Mouse (Mus musculus) testis, adult 2 months (tissue): Measurements from ENCODE around the gene Spock1. TPM values are rescaled to one million over a fixed set of nuclear protein-coding genes. Genes with fewer than 3 reads are reported as not detected.

Experiments
- H3K27ac ChIP-seq: fragments of 200-500 bp; 2 replicates; pipeline ENCODE4 v1.5.1; 2012; ENCODE audit warnings: low read depth, low read length; ENCODE audit not compliant: control insufficient read depth, insufficient read depth
- H3K27me3 ChIP-seq: fragments of 200-500 bp; 2 replicates; pipeline ENCODE4 v1.6.1; 2012; ENCODE audit warnings: mild to moderate bottlenecking, low read length, moderate library complexity; ENCODE audit not compliant: control insufficient read depth, insufficient read depth
- H3K36me3 ChIP-seq: fragments of 200-500 bp; 2 replicates; pipeline ENCODE4 v1.6.1; 2012; ENCODE audit warnings: mild to moderate bottlenecking, low read length; ENCODE audit not compliant: control insufficient read depth, insufficient read depth
- H3K4me1 ChIP-seq: fragments of 200-500 bp; 2 replicates; pipeline ENCODE4 v1.6.1; 2012; ENCODE audit warnings: low read length; ENCODE audit not compliant: control insufficient read depth, insufficient read depth
- H3K4me3 ChIP-seq: fragments of 200-500 bp; 2 replicates; pipeline ENCODE4 v1.5.1; 2012; ENCODE audit warnings: low read depth, mild to moderate bottlenecking, low read length, moderate library complexity, mixed read lengths; ENCODE audit not compliant: control insufficient read depth
- CTCF ChIP-seq: fragments of 200-500 bp; IDR thresholded peaks from 2 replicates; pipeline ENCODE4 v1.5.1; 2012; ENCODE audit warnings: low read depth, mild to moderate bottlenecking, inconsistent platforms, low read length, moderate library complexity; ENCODE audit not compliant: control insufficient read depth, insufficient read depth, insufficient replicate concordance
- POLR2A ChIP-seq: fragments of 200-500 bp; IDR thresholded peaks from 2 replicates; pipeline ENCODE4 v1.6.1; 2012; ENCODE audit warnings: low read depth, mild to moderate bottlenecking, inconsistent platforms, low read length, moderate library complexity; ENCODE audit not compliant: control insufficient read depth
- polyA plus RNA-seq: library from polyadenylated mRNA; depleted of rRNA; stranded (reverse); fragments of >200 nt; gene quantifications from 2 replicates; pipeline ENCODE4 v1.2.3, GENCODE M21; 2012

Spock1 gene
- polyA plus RNA-seq, 1 experiment, result 0.70 TPM

- Histone ChIP-seq H3K27me3 (no peaks in the 10 kb centered on the region), H3K36me3 (no peaks in the 10 kb centered on the region), H3K27ac (no peak overlapping the region), H3K4me1 (no peaks in the 10 kb centered on the region), H3K4me3 (no peak overlapping the region)
- TF ChIP-seq CTCF, result no peak
- TF ChIP-seq POLR2A, result no peak
Observed at GRCm38 (mm10) chr13:57712910-57713309, 195.2 kb downstream of the Spock1 start.

GRCm38 (mm10) chr13:57708425-57708824 lies 199.7 kb downstream of the Spock1 start:
- Histone ChIP-seq H3K27me3 (no peaks in the 10 kb centered on the region), H3K36me3 (no peaks in the 10 kb centered on the region), H3K4me1 (no peaks in the 10 kb centered on the region), H3K27ac (no peak overlapping the region), H3K4me3 (no peak overlapping the region)
- no peak for TF ChIP-seq CTCF
- no peak for TF ChIP-seq POLR2A

DNA sequence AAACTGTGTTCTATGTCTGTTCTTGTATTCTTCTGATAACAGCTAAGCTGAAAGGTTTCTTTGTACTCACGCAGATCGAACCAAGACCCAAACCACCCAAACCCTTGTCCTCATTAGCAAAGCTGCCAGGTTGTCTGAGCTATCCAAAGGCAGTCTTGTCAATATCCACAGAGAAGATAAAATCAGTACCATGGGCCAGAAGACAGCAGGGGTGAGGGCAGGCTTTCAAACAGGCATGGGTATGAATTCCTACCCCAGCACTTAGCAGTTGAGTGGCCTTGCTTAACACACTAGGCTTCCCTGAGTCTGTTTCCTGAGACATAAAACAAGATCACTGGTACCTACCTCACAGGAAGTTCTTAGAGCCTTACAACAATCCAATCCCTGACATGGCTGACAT lies 205.2 kb downstream of the Spock1 start:
- Histone ChIP-seq H3K4me1 (no peaks in the 10 kb centered on the region), H3K27me3 (no peaks in the 10 kb centered on the region), H3K4me3 (no peak overlapping the region), H3K36me3 (no peaks in the 10 kb centered on the region), H3K27ac (no peak overlapping the region)
- TF ChIP-seq POLR2A (no peak), CTCF (no peak)

- no peak overlapping the region for H3K4me3 ChIP-seq
- no peak overlapping the region for H3K27ac ChIP-seq
- no peaks in the 10 kb centered on the region for H3K27me3 ChIP-seq
- no peaks in the 10 kb centered on the region for H3K4me1 ChIP-seq
- H3K36me3 ChIP-seq, result no peaks in the 10 kb centered on the region
- TF ChIP-seq CTCF (no peak), POLR2A (no peak)
Observed at GRCm38 (mm10) chr13:57696685-57697084, 211.4 kb downstream of the Spock1 start.

- Histone ChIP-seq H3K4me3 (no peak overlapping the region), H3K27ac (no peak overlapping the region), H3K36me3 (no peaks in the 10 kb centered on the region), H3K4me1 (no peaks in the 10 kb centered on the region), H3K27me3 (no peaks in the 10 kb centered on the region)
- TF ChIP-seq POLR2A, result no peak
- TF ChIP-seq CTCF, result no peak
Observed at GRCm38 (mm10) chr13:57688926-57689325, 219.2 kb downstream of the Spock1 start.

- no peaks in the 10 kb centered on the region for H3K36me3 ChIP-seq
- H3K27me3 ChIP-seq, result no peaks in the 10 kb centered on the region
- H3K4me1 ChIP-seq, result no peaks in the 10 kb centered on the region
- H3K27ac ChIP-seq, result no peak overlapping the region
- no peak overlapping the region for H3K4me3 ChIP-seq
- TF ChIP-seq POLR2A (no peak), CTCF (no peak)
Observed at GRCm38 (mm10) chr13:57686437-57686836, 221.7 kb downstream of the Spock1 start.

GRCm38 (mm10) chr13:57685201-57685600 lies 222.9 kb downstream of the Spock1 start:
- H3K27ac ChIP-seq, result no peak overlapping the region
- no peaks in the 10 kb centered on the region for H3K27me3 ChIP-seq
- H3K36me3 ChIP-seq, result no peaks in the 10 kb centered on the region
- H3K4me1 ChIP-seq, result no peaks in the 10 kb centered on the region
- no peak overlapping the region for H3K4me3 ChIP-seq
- TF ChIP-seq CTCF, result no peak
- TF ChIP-seq POLR2A, result no peak

DNA sequence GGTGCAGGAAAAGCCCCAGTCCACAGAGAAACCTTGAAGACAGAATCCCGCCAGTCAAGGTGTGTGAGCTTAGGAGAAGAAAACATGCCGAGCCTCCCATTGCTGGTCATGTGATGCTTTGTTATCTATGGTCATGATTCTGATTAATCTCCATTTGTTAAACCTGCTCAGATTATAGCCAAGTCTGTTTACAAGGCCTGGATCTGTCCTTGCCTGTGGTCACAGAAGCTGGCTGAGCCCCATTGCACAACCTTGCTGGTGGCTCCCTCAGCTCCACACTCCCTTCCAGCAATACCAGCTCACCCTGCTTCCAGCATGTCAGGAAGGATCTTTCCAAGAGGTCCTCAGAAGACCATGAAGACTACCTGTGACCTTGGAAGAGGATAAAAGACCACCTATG lies 228.5 kb downstream of the Spock1 start:
- Histone ChIP-seq H3K27me3 (no peaks in the 10 kb centered on the region), H3K4me3 (no peak overlapping the region), H3K4me1 (no peaks in the 10 kb centered on the region), H3K27ac (no peak overlapping the region), H3K36me3 (no peaks in the 10 kb centered on the region)
- TF ChIP-seq POLR2A, result no peak
- no peak for TF ChIP-seq CTCF
